Mouse (Mus musculus) E14TG2a.4 (cell line): ENCODE measurements at regions not wholly inside any gene's neighbourhood (a gene's known extent, or its start where the extent isn't known, plus 50 kb on each side); places are given as distances from the start of the nearest gene placed in this dataset.
"Not testable (repeated sequence)": the region's sequence is repeated elsewhere in the genome, so short reads cannot be mapped to it uniquely, and the experiment has no call there.

ENCODE experiments used
- H3K27me3 ChIP-seq: 2 replicates; pipeline ENCODE4 v1.6.1; 2014; ENCODE audit warnings: low read length, control low read depth; ENCODE audit not compliant: insufficient read depth
- H3K36me3 ChIP-seq: 2 replicates; pipeline ENCODE4 v1.6.1; 2014; ENCODE audit warnings: low read length, control low read depth; ENCODE audit not compliant: insufficient read depth
- H3K4me1 ChIP-seq: replicated peaks from 2 replicates; pipeline ENCODE4 v1.6.1; 2014; ENCODE audit warnings: low read depth, low read length, control low read depth
- H3K4me3 ChIP-seq: replicated peaks from 2 replicates; pipeline ENCODE4 v1.5.1; 2014; ENCODE audit warnings: mild to moderate bottlenecking, low read length
- H3K9me3 ChIP-seq: 2 replicates; pipeline ENCODE4 v1.6.1; 2014; ENCODE audit warnings: low read length, control low read depth
- CTCF ChIP-seq: conservative IDR thresholded peaks from 2 replicates; pipeline ENCODE4 v1.5.1; 2014; ENCODE audit warnings: low read length
- NANOG ChIP-seq: IDR thresholded peaks from 2 replicates; pipeline ENCODE4 v1.6.1; 2014; ENCODE audit warnings: borderline replicate concordance, low read length, mixed read lengths
- POU5F1 ChIP-seq: IDR thresholded peaks from 2 replicates; pipeline ENCODE4 v1.6.1; 2014; ENCODE audit warnings: low read length, borderline replicate concordance

GRCm38 (mm10) chr9:104407559-104408376 is 70.2 kb upstream of the Acpp start:
- Histone ChIP-seq H3K27me3 (peaks cover 9% of the 10 kb centered on the region), H3K9me3 (no peaks in the 10 kb centered on the region), H3K4me3 (peak overlapping the region; percentile 29; the same call in 1 of the 2 replicates), H3K36me3 (no peaks in the 10 kb centered on the region), H3K4me1 (peaks cover 33% of the 10 kb centered on the region)
- TF ChIP-seq POU5F1 (no peak), NANOG (no peak)

GRCm38 (mm10) chr9:104407011-104407410 is 69.5 kb upstream of the Acpp start:
- H3K4me1 ChIP-seq, result peaks cover 40% of the 10 kb centered on the region
- peaks cover 9% of the 10 kb centered on the region for H3K27me3 ChIP-seq
- no peak overlapping the region for H3K4me3 ChIP-seq
- no peaks in the 10 kb centered on the region for H3K9me3 ChIP-seq
- H3K36me3 ChIP-seq, result no peaks in the 10 kb centered on the region
- no peak for TF ChIP-seq CTCF
- TF ChIP-seq NANOG, result no peak
- no peak; the same call in 1 of the 2 replicates for TF ChIP-seq POU5F1

- Histone ChIP-seq H3K4me1 (peaks cover 44% of the 10 kb centered on the region), H3K9me3 (no peaks in the 10 kb centered on the region), H3K27me3 (peaks cover 9% of the 10 kb centered on the region), H3K36me3 (no peaks in the 10 kb centered on the region), H3K4me3 (no peak overlapping the region)
- no peak for TF ChIP-seq POU5F1
Observed at GRCm38 (mm10) chr9:104406491-104406890, 68.9 kb upstream of the Acpp start.

- H3K27me3 ChIP-seq, result peaks cover 6% of the 10 kb centered on the region
- TF ChIP-seq POU5F1, result no peak
- no peak for TF ChIP-seq CTCF
- no peak for TF ChIP-seq NANOG
- no peak overlapping the region for H3K4me3 ChIP-seq
- peaks cover 32% of the 10 kb centered on the region for H3K4me1 ChIP-seq
- no peaks in the 10 kb centered on the region for H3K36me3 ChIP-seq
- H3K9me3 ChIP-seq, result no peaks in the 10 kb centered on the region
Observed at GRCm38 (mm10) chr9:104403863-104404262, 66.3 kb upstream of the Acpp start.

GRCm38 (mm10) chr9:104401673-104402072 is 64.1 kb upstream of the Acpp start:
- Histone ChIP-seq H3K27me3 (no peaks in the 10 kb centered on the region), H3K4me1 (peaks cover 25% of the 10 kb centered on the region), H3K9me3 (no peaks in the 10 kb centered on the region), H3K4me3 (no peak overlapping the region), H3K36me3 (no peaks in the 10 kb centered on the region)
- TF ChIP-seq POU5F1 (no peak), CTCF (no peak), NANOG (no peak)

GRCm38 (mm10) chr9:104399927-104400326 is 62.4 kb upstream of the Acpp start:
- Histone ChIP-seq H3K36me3 (no peaks in the 10 kb centered on the region), H3K4me3 (no peak overlapping the region), H3K9me3 (no peaks in the 10 kb centered on the region), H3K4me1 (peaks cover 25% of the 10 kb centered on the region), H3K27me3 (no peaks in the 10 kb centered on the region)
- TF ChIP-seq POU5F1 (no peak), CTCF (no peak), NANOG (no peak)

GRCm38 (mm10) chr9:104398484-104398883 is 60.9 kb upstream of the Acpp start:
- peaks cover 25% of the 10 kb centered on the region for H3K4me1 ChIP-seq
- H3K27me3 ChIP-seq, H3K9me3 ChIP-seq, H3K36me3 ChIP-seq, H3K4me3 ChIP-seq: not testable (repeated sequence)

- no peaks in the 10 kb centered on the region for H3K36me3 ChIP-seq
- no peaks in the 10 kb centered on the region for H3K27me3 ChIP-seq
- H3K9me3 ChIP-seq, result no peaks in the 10 kb centered on the region
- H3K4me1 ChIP-seq, result no peaks in the 10 kb centered on the region
- TF ChIP-seq CTCF (no peak), POU5F1 (no peak), NANOG (no peak)
- no peak overlapping the region for H3K4me3 ChIP-seq
Observed at GRCm38 (mm10) chr9:104387805-104388204, 50.3 kb upstream of the Acpp start.
